ENCODE assay signal across 20 mouse cellular contexts in genomic region chr6:84135709-84136108, GRCm38 (mm10).
DNase-seq lines count a peak whose midpoint lies in the region; ATAC-seq lines count a peak whose summit lies in the region.
"Had no signal": no experiment of that assay in that cellular context is flagged by ENCODE, and none has a peak within 500 bp of the region (broad histone marks: within the 10 kb centered on the region; RNA-seq: fewer than 3 reads in every experiment).

No protein-coding gene starts in this region.

- H3K27ac ChIP-seq in kidney, embryonic 16.5 days (ENCODE audit: low read length) = no peak overlapping the region
- H3K27ac ChIP-seq in midbrain, embryonic 11.5 days (ENCODE audit: low read depth, low read length) = no peak overlapping the region
- H3K27ac ChIP-seq in midbrain, embryonic 10.5 days (replicated peaks) = no peak overlapping the region
- H3K27ac ChIP-seq in forebrain, embryonic 11.5 days (ENCODE audit: low read depth, low read length) = no peak overlapping the region
- H3K27ac ChIP-seq: liver, embryonic 12.5 days; midbrain, embryonic 13.5 days had no signal

- H3K9me3 ChIP-seq in kidney, embryonic 16.5 days (ENCODE audit: low read length) = no peaks in the 10 kb centered on the region
- H3K9me3 ChIP-seq in midbrain, embryonic 11.5 days (ENCODE audit: control insufficient read depth, low read length) = no peaks in the 10 kb centered on the region
- no peaks in the 10 kb centered on the region for H3K9me3 ChIP-seq in midbrain, embryonic 10.5 days (replicated peaks)
- no peaks in the 10 kb centered on the region for H3K9me3 ChIP-seq in forebrain, embryonic 11.5 days (ENCODE audit: control insufficient read depth, low read length)
- H3K9me3 ChIP-seq: embryonic facial prominence, embryonic 15.5 days; forebrain, embryonic 15.5 days; hindbrain, embryonic 13.5 days; liver, embryonic 12.5 days; midbrain, embryonic 13.5 days had no signal

- H3K4me2 ChIP-seq in kidney, embryonic 16.5 days (replicated peaks; ENCODE audit: low read depth, low read length) = no peak overlapping the region
- H3K4me2 ChIP-seq in midbrain, embryonic 11.5 days = no peak overlapping the region
- no peak overlapping the region for H3K4me2 ChIP-seq in forebrain, embryonic 11.5 days (ENCODE audit: low read depth, low read length, severe bottlenecking)
- H3K4me2 ChIP-seq: liver, embryonic 12.5 days had no signal

- H3K4me1 ChIP-seq in kidney, embryonic 16.5 days (ENCODE audit: insufficient read depth, low read length) = no peaks in the 10 kb centered on the region
- 0 out of 2 replicates have a peak, but pooled peaks cover 3% of the 10 kb centered on the region for H3K4me1 ChIP-seq in midbrain, embryonic 11.5 days (ENCODE audit: control insufficient read depth, insufficient read depth, low read length)
- H3K4me1 ChIP-seq in midbrain, embryonic 10.5 days = peaks cover 14% of the 10 kb centered on the region
- H3K4me1 ChIP-seq in forebrain, embryonic 11.5 days (replicated peaks; ENCODE audit: control insufficient read depth, insufficient read depth, low read length) = peaks cover 6% of the 10 kb centered on the region; the same call in 1 of the 2 replicates
- H3K4me1 ChIP-seq: liver, embryonic 12.5 days had no signal

- no peak overlapping the region for H3K4me3 ChIP-seq in kidney, embryonic 16.5 days (ENCODE audit: low read length)
- H3K4me3 ChIP-seq in midbrain, embryonic 11.5 days (ENCODE audit: low read depth, low read length) = no peak overlapping the region
- no peak overlapping the region for H3K4me3 ChIP-seq in midbrain, embryonic 10.5 days
- no peak overlapping the region for H3K4me3 ChIP-seq in forebrain, embryonic 11.5 days (ENCODE audit: low read depth, low read length)
- H3K4me3 ChIP-seq: embryonic facial prominence, embryonic 15.5 days; forebrain, embryonic 15.5 days; hindbrain, embryonic 13.5 days; liver, embryonic 12.5 days; midbrain, embryonic 13.5 days had no signal

- 95% methylated on average over 8 of the region's 9 CpGs for WGBS in kidney, embryonic 16.5 days
- WGBS in midbrain, embryonic 11.5 days = 94% methylated on average over 9 of the region's 9 CpGs
- 97% methylated on average over 9 of the region's 9 CpGs for WGBS in midbrain, embryonic 10.5 days
- WGBS in forebrain, embryonic 11.5 days = 93% methylated on average over 8 of the region's 9 CpGs

- H3K9ac ChIP-seq in kidney, embryonic 16.5 days (replicated peaks; ENCODE audit: low read length) = no peak overlapping the region
- H3K9ac ChIP-seq in midbrain, embryonic 11.5 days (ENCODE audit: low read length) = no peak overlapping the region
- H3K9ac ChIP-seq in forebrain, embryonic 11.5 days (ENCODE audit: low read length) = no peak overlapping the region
- H3K9ac ChIP-seq: embryonic facial prominence, embryonic 15.5 days; liver, embryonic 12.5 days had no signal

- no peaks in the 10 kb centered on the region for H3K27me3 ChIP-seq in kidney, embryonic 16.5 days (ENCODE audit: insufficient read depth, low read length)
- H3K27me3 ChIP-seq in midbrain, embryonic 11.5 days (ENCODE audit: control insufficient read depth, insufficient read depth, low read length) = no peaks in the 10 kb centered on the region
- no peaks in the 10 kb centered on the region for H3K27me3 ChIP-seq in midbrain, embryonic 10.5 days (ENCODE audit: low read depth, poor library complexity, severe bottlenecking)
- H3K27me3 ChIP-seq in forebrain, embryonic 11.5 days (ENCODE audit: control insufficient read depth, insufficient read depth, low read length) = no peaks in the 10 kb centered on the region
- H3K27me3 ChIP-seq: embryonic facial prominence, embryonic 15.5 days; forebrain, embryonic 15.5 days; liver, embryonic 12.5 days; midbrain, embryonic 13.5 days had no signal

- no peak for ATAC-seq in kidney, embryonic 16.5 days (ENCODE audit: low FRiP score, low TSS enrichment)
- no peak for ATAC-seq in midbrain, embryonic 11.5 days (ENCODE audit: low FRiP score)
- ATAC-seq in forebrain, embryonic 11.5 days (replicated peaks; ENCODE audit: low FRiP score) = no peak
- ATAC-seq: activated CD4-positive, CD25-positive, alpha-beta regulatory T cell, adult 4 months; liver, embryonic 12.5 days had no signal

- H3K36me3 ChIP-seq in kidney, embryonic 16.5 days (ENCODE audit: insufficient read depth, low read length) = no peaks in the 10 kb centered on the region
- no peaks in the 10 kb centered on the region for H3K36me3 ChIP-seq in midbrain, embryonic 11.5 days (ENCODE audit: control insufficient read depth, insufficient read depth, low read length)
- H3K36me3 ChIP-seq in midbrain, embryonic 10.5 days = no peaks in the 10 kb centered on the region
- no peaks in the 10 kb centered on the region for H3K36me3 ChIP-seq in forebrain, embryonic 11.5 days (ENCODE audit: control insufficient read depth, insufficient read depth, low read length)
- H3K36me3 ChIP-seq: embryonic facial prominence, embryonic 15.5 days; forebrain, embryonic 15.5 days; hindbrain, embryonic 13.5 days; liver, embryonic 12.5 days; midbrain, embryonic 13.5 days had no signal

- DNase-seq in kidney, adult 11 months = peak; percentile 20
- DNase-seq in midbrain, embryonic 11.5 days (ENCODE audit: low spot score, missing footprints) = peak; percentile 33
- no peak for DNase-seq in midbrain, embryonic 10.5 days (ENCODE audit: low spot score)
- DNase-seq in cerebellum, postnatal 14 days = peak; percentile 82 to 86
- DNase-seq in lung, postnatal 25 days (ENCODE audit: low spot score) = no peak
- DNase-seq in forebrain, embryonic 11.5 days (ENCODE audit: low spot score) = no peak
- DNase-seq: adrenal gland, adult 8-10 months; gastrocnemius, postnatal 25 days; heart, postnatal 36 days; kidney, adult 18-20 months; right cerebral cortex, postnatal 14 days; thymus, adult 2 months; thymus, postnatal 4 days had no signal

Comparison
In these comparisons a context has a peak if more than half of its experiments do, and no peak if none do; other contexts are left out.
1. DNase-seq: peak in kidney, adult 11 months (single experiment), midbrain, embryonic 11.5 days (single experiment) and cerebellum, postnatal 14 days (2 of 2); none in midbrain, embryonic 10.5 days (single experiment), lung, postnatal 25 days (single experiment) and forebrain, embryonic 11.5 days (single experiment).